Mouse (Mus musculus) lung, embryonic 15.5 days (tissue): ENCODE results near the gene Creb3l1. TPM values are rescaled to one million over a fixed set of nuclear protein-coding genes. Genes with fewer than 3 reads are reported as not detected.
A peak's percentile ranks its signal among the peaks of the same experiment; 100 is the strongest.

Source experiments
- ATAC-seq: fragments of 200-750 bp; cut with Nextera tagmentation; 2 replicates; pipeline ENCODE4 v1.8.0; 2017; ENCODE audit warnings: moderate number of reproducible peaks, borderline replicate concordance; ENCODE audit not compliant: low FRiP score, low TSS enrichment; ENCODE audit errors: extremely low read depth
- H3K27ac ChIP-seq: fragments of 300-500 bp; sonication (generic); 2 replicates; pipeline ENCODE4 v1.5.1; 2015; ENCODE audit warnings: moderate library complexity, mild to moderate bottlenecking, inconsistent platforms
- H3K27me3 ChIP-seq: fragments of 300-500 bp; sonication (generic); 2 replicates; pipeline ENCODE4 v1.6.1; 2015; ENCODE audit warnings: inconsistent platforms
- H3K36me3 ChIP-seq: fragments of 300-500 bp; sonication (generic); 2 replicates; pipeline ENCODE4 v1.6.1; 2015; ENCODE audit warnings: inconsistent platforms
- H3K4me1 ChIP-seq: fragments of 300-500 bp; sonication (generic); 2 replicates; pipeline ENCODE4 v1.6.1; 2015; ENCODE audit warnings: inconsistent platforms
- H3K4me2 ChIP-seq: fragments of 300-500 bp; sonication (generic); 2 replicates; pipeline ENCODE4 v1.6.1; 2015; ENCODE audit warnings: inconsistent platforms, mild to moderate bottlenecking, moderate library complexity
- H3K4me3 ChIP-seq: fragments of 300-500 bp; sonication (generic); 2 replicates; pipeline ENCODE4 v1.5.1; 2015; ENCODE audit warnings: mild to moderate bottlenecking, inconsistent platforms
- H3K9ac ChIP-seq: fragments of 300-500 bp; sonication (generic); 2 replicates; pipeline ENCODE4 v1.6.1; 2015; ENCODE audit warnings: inconsistent platforms
- H3K9me3 ChIP-seq: fragments of 300-500 bp; sonication (generic); 2 replicates; pipeline ENCODE4 v1.6.1; 2016; ENCODE audit warnings: inconsistent platforms
- WGBS: fragments of 180-500 bp; shearing (Covaris S2); methylation state at CpG from one replicate; pipeline ENCODE4 v1.1.7; 2015; 5-methylcytosine and 5-hydroxymethylcytosine counted together
- polyA plus RNA-seq: library from polyadenylated mRNA; unstranded; fragments of >200 nt; fragmentation: Nextera tagmentation; extraction: Ambion mirVana; gene quantifications from 2 replicates; pipeline ENCODE4 v1.2.1, GENCODE M21; 2015

The Creb3l1 gene
- polyA plus RNA-seq, 1 experiment from 2014 or later: 11.5 TPM

DNA sequence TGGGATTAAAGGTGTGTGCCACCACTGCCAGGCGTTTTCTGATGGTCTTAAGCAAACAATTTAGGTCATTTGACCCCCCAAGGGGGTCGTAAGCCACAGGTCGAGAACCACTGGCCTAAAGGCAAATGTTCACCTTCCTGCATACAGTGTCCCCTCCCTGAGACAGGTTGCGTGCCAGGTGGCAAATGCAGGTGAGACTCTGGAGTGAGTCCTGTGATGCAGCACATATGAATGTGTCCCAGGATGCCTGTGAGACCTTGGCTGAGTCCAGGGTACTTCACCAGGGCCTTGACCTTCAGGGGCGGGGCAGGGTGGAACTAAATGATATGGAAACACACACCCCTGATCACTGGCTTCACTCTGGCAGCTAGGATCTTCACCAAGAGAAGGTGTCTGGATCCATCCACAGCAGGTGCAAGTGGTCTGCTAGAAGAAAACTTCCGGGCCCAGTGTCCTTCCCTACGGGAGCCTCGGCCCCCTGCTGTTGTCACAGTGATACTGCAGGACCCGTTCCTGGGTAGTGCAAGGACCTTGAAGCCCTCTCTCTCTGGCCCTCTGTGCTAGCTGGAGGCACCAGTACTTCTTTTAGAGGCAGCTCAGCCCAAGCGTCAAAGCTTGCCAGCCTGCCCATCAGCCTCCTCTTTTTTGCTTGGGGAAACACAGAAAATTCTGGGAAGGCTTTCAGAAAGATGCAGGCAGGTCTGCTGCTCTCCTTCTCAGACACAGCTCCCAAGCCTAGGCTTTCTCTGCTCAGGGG, 65.4 kb downstream of the Creb3l1 start:
- H3K4me1 ChIP-seq: peaks cover 82% of the 10 kb centered on the region
- H3K27ac ChIP-seq: no peak overlapping the region
- H3K9me3 ChIP-seq: no peaks in the 10 kb centered on the region
- ATAC-seq: no peak
- H3K27me3 ChIP-seq: no peaks in the 10 kb centered on the region
- H3K4me3 ChIP-seq: no peak overlapping the region
- no peak overlapping the region for H3K9ac ChIP-seq
- no peak overlapping the region for H3K4me2 ChIP-seq
- 44% methylated on average over 10 of the region's 10 CpGs for WGBS
- 0 out of 2 replicates have a peak, but pooled peaks cover 4% of the 10 kb centered on the region for H3K36me3 ChIP-seq

DNA sequence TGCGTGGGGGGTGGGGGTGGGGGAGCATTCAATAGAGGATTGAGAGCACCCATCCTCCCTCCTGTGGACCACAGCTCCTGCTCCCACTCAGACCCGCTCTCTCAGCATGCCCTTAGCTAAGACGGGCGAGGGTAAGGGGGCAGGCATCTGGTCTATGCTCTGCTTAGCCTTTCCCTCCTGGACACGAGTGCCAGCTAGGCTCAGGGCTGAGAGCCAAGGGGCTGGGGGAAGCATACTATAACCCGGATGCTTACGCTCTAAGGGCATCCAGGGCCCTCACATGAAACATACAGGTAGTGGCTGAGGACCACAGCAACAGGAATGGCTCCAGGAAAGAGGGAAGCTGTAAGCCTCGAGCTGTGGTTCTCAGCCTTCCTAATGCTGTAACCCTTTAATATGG, 66.3 kb downstream of the Creb3l1 start:
- Histone ChIP-seq H3K4me3 (no peak overlapping the region), H3K27ac (no peak overlapping the region), H3K4me2 (no peak overlapping the region), H3K4me1 (peaks cover 88% of the 10 kb centered on the region), H3K27me3 (no peaks in the 10 kb centered on the region), H3K9ac (no peak overlapping the region), H3K36me3 (0 out of 2 replicates have a peak, but pooled peaks cover 4% of the 10 kb centered on the region), H3K9me3 (no peaks in the 10 kb centered on the region)
- ATAC-seq: no peak
- 82% methylated on average over 8 of the region's 8 CpGs for WGBS

DNA sequence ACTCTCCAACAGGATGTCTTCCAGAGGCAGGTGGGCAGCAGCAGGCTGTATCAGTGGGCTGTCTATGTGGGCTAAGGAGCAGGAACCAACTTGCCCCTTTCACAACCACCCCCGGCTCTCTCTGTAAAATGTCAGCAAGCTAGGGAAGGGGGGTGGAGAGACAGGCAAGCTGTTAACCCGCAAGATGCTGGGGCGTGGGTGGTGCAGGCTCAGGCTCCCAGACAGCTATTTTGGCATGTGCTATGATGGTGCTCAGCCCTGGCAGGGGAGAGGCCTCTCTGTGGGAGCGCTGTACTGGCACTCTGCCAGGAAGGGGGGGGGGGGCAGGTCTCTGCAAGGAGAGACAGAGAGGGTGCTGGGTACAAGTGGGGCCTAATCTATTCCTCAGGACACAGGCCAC, 67.2 kb downstream of the Creb3l1 start:
- Histone ChIP-seq H3K4me1 (peaks cover 81% of the 10 kb centered on the region), H3K27ac (peak overlapping the region; percentile 70), H3K27me3 (no peaks in the 10 kb centered on the region), H3K9ac (no peak overlapping the region), H3K9me3 (no peaks in the 10 kb centered on the region), H3K4me3 (no peak overlapping the region), H3K36me3 (0 out of 2 replicates have a peak, but pooled peaks cover 4% of the 10 kb centered on the region), H3K4me2 (peak overlapping the region; percentile 19; the same call in 1 of the 2 replicates)
- WGBS: 6% methylated on average over 4 of the region's 4 CpGs
- ATAC-seq: peak; percentile 62; the same call in 1 of the 2 replicates

DNA sequence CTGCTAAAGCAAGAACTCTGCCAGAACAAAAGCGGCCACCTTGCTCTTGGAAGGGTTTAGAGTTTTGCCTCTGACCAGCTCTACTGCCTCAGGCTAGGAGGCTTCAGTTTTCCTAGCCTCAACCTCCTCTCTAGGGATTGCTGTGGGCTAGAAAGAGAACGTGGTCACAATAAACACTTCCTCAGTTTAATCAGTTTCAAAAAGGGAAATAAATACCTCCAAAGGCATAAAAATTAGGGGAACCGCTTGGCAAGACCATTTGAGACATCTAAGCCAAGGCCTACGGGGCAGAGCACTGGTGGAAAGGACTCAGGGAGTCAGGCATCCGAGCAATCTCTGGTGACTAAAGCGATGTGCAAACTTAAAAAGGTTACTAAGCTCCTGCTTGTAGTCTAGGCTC, 68.4 kb downstream of the Creb3l1 start:
- Histone ChIP-seq H3K27me3 (no peaks in the 10 kb centered on the region), H3K27ac (peak overlapping the region; percentile 75), H3K9ac (no peak overlapping the region), H3K9me3 (no peaks in the 10 kb centered on the region), H3K4me3 (no peak overlapping the region), H3K4me2 (no peak overlapping the region), H3K36me3 (0 out of 2 replicates have a peak, but pooled peaks cover 4% of the 10 kb centered on the region), H3K4me1 (peaks cover 71% of the 10 kb centered on the region)
- 78% methylated on average over 6 of the region's 6 CpGs for WGBS
- no peak for ATAC-seq

DNA sequence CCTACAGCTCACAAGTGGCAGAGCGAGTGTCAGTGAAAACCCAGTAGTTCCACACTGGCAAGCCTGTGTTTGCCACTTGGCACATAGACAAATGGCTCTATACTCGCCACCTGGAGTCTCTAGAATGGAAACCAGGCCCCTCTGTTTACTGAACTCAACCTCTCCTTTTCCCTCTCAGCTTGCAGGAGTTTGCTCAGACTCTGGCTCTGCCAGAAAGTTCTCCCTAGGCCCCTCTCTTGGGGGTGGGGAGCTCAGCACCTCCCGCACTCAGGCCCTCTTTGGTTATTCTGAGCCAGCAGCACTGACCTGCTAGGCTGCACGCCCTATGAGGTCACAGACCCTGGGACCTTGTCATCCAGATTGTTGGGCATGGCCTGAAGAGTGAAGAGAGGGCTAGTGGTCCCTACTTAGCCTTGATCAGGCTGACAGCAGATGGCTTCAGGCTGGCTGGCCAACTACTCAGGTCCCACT, 69.1 kb downstream of the Creb3l1 start:
- H3K27ac ChIP-seq: peak overlapping the region; percentile 75

DNA sequence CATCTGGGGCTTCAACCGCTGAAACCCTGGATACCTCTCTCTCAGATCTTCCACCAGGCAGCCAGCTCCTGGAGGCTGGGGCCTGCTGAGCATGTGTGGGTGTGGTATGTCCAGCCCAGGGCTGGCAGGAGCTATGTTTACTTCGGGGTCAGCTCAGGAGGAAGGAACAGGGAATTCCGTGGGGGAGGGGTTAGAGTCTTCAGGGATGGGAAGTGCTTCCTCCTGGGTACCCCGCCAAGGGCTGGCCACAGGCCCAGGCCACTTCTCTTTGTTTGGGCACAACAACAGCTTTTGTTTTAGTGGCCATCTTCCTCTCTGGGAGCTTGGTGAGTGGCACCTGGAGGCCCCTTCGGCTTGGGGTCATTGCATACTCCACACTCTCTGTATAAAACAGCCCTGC, 70.5 kb downstream of the Creb3l1 start:
- no peaks in the 10 kb centered on the region for H3K9me3 ChIP-seq
- no peak overlapping the region for H3K4me3 ChIP-seq
- peak overlapping the region; percentile 75 for H3K27ac ChIP-seq
- H3K4me1 ChIP-seq: peaks cover 76% of the 10 kb centered on the region
- ATAC-seq: peak; percentile 58
- peak overlapping the region; percentile 23; the same call in 1 of the 2 replicates for H3K4me2 ChIP-seq
- no peaks in the 10 kb centered on the region for H3K36me3 ChIP-seq
- no peak overlapping the region for H3K9ac ChIP-seq
- H3K27me3 ChIP-seq: no peaks in the 10 kb centered on the region
- WGBS: 6% methylated on average over 5 of the region's 5 CpGs

More for the DNA sequence above, 69.1 kb downstream of the Creb3l1 start:
- peaks cover 75% of the 10 kb centered on the region for H3K4me1 ChIP-seq
- ATAC-seq: no peak
- 52% methylated on average over 4 of the region's 4 CpGs for WGBS
- H3K27me3 ChIP-seq: no peaks in the 10 kb centered on the region
- H3K4me3 ChIP-seq: no peak overlapping the region
- H3K9ac ChIP-seq: no peak overlapping the region
- no peak overlapping the region for H3K4me2 ChIP-seq
- H3K36me3 ChIP-seq: 0 out of 2 replicates have a peak, but pooled peaks cover 3% of the 10 kb centered on the region
- no peaks in the 10 kb centered on the region for H3K9me3 ChIP-seq

DNA sequence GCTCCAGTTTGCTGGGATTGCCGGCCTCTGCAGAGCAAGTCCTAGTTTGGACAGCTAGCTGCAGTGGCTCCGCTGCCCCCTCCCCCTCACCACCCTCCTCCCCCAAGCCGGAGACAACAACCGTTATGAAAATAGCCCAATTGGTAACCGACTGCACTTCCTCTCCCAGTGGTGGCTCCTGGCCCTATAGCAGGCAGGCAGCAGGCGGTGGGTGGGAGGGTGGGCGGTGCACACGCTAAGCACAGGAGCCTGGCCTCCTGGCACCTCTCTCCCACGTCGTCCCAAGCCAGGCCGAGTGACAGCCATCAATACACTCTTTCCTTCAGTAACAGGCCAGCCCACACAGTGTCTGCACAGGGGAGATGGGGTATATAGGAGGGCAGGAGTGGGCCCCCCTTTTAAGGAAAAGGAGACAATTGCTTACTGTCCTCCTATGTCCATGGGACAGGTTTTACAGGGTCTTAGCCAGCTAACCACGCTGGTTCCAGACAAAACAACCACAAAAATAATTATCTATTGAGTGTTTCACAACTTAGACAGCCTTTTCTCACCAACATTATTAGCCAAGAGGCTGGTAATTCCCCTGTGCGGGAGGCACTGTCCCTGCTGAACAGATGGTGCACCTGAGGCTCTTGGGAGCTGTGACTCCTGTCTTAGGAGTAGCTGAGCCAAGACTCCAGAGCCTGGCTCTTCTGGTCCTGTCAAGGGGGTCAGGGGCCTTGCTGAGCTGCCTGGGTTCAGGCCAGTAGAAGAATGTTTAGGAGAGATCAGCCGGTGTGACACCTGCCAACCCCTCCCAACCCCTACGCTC, 73.8 kb downstream of the Creb3l1 start:
- 15% methylated on average over 15 of the region's 15 CpGs for WGBS
- ATAC-seq: peak; percentile 64
- H3K9me3 ChIP-seq: no peaks in the 10 kb centered on the region
- peak overlapping the region; percentile 19 for H3K4me3 ChIP-seq
- H3K27ac ChIP-seq: peak overlapping the region; percentile 87
- H3K36me3 ChIP-seq: no peaks in the 10 kb centered on the region
- no peaks in the 10 kb centered on the region for H3K27me3 ChIP-seq
- H3K9ac ChIP-seq: peak overlapping the region; percentile 13; the same call in 1 of the 2 replicates
- H3K4me1 ChIP-seq: peaks cover 69% of the 10 kb centered on the region
- peak overlapping the region; percentile 52 for H3K4me2 ChIP-seq

DNA sequence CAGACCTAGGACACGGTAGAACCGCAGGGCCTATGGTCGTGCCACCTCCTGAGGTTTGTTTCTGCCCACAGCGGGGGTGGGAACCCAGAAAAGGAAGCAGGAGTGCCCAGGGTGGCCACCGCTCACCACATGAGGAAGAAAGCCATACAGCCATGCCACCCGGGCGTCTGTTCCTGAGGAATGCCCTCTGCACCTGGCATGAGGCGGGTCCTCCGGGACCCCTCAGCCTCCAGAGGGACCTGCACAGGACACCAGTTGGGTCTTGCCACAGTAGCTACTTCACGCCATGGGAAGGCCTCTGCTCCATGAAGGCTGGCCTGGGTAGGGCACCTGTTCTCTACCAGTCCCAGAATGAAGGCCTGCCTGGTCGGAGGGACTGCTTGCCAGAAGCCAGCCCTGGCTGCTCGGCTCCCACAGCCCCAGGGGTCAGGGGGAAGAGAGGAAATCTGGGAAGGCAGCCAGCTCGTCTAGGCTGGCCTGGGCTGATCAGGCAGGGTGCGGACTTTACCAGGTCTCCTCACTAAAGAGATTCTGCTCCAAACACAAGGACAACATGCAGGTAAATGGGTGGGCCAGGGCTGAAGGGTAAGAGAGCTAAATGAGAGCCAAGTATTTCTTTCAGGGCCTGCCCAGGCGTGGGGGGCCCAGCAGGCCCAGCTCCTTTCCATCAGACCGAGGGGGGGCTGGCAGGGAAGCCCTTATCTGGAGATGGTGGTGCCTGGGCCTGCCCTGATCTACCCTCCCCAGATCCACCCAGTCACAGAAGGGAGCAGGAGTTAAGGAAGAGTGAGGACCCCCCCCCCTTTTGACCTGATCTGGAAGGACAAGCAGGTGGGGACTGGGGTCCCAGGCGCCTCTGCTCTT, 74.7 kb downstream of the Creb3l1 start:
- WGBS: 56% methylated on average over 17 of the region's 17 CpGs
- peak overlapping the region; percentile 13 for H3K9ac ChIP-seq
- H3K9me3 ChIP-seq: no peaks in the 10 kb centered on the region
- H3K36me3 ChIP-seq: no peaks in the 10 kb centered on the region
- H3K4me3 ChIP-seq: peak overlapping the region; percentile 19
- peaks cover 62% of the 10 kb centered on the region for H3K4me1 ChIP-seq
- no peaks in the 10 kb centered on the region for H3K27me3 ChIP-seq
- peak overlapping the region; percentile 87 for H3K27ac ChIP-seq
- H3K4me2 ChIP-seq: peak overlapping the region; percentile 52
- ATAC-seq: peak; percentile 41; the same call in 1 of the 2 replicates

DNA sequence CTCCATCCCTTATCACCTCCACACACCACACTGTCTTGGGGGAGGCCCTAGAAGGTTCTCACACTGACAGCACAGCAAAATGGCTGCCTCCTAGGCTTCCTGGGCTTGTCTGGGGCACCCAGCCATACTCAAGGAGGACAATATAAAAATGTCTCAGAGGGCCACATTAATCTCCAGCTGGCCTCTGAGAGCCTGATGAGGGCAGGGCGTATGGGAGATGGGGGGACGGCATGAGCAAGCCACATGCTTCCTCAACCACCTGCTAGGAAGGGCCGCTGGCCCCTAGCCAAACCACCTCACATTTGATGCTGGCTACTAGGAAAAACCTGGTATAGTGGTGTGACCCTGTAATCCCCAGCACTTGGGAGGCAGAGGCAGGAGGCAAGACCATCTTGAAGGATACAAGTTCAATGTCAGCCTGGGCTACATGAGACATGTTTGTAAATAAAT, 75.5 kb downstream of the Creb3l1 start:
- Histone ChIP-seq H3K4me1 (peaks cover 58% of the 10 kb centered on the region), H3K9me3 (no peaks in the 10 kb centered on the region), H3K36me3 (no peaks in the 10 kb centered on the region), H3K27ac (no peak overlapping the region), H3K9ac (no peak overlapping the region), H3K4me2 (no peak overlapping the region), H3K4me3 (no peak overlapping the region), H3K27me3 (no peaks in the 10 kb centered on the region)
- ATAC-seq: no peak
- WGBS: 58% methylated on average over 3 of the region's 3 CpGs

DNA sequence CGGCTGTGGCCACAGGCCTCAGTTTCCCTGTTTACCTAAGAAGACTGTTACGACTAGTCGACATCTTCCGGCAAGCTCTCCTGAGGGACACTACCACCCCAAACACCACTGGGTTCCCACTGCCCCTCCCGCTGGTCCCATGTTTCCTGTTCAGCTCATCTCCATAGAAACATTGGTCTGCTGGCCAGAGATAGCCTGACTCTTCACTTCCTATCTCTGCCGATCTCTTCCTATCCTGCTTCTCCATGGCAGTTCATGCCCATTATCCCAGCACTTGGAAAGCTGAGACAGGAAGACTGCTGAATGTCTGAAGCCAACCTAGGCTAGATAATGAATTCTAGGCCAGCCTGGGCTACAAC, 76.2 kb downstream of the Creb3l1 start:
- H3K9me3 ChIP-seq: no peaks in the 10 kb centered on the region
- H3K4me3 ChIP-seq: no peak overlapping the region
- 57% methylated on average over 6 of the region's 6 CpGs for WGBS
- ATAC-seq: no peak
- peaks cover 51% of the 10 kb centered on the region for H3K4me1 ChIP-seq
- H3K36me3 ChIP-seq: no peaks in the 10 kb centered on the region
- 0 out of 2 replicates have a peak overlapping the region, but pooled peaks have one; percentile 2 for H3K27ac ChIP-seq
- H3K4me2 ChIP-seq: no peak overlapping the region
- no peak overlapping the region for H3K9ac ChIP-seq
- H3K27me3 ChIP-seq: no peaks in the 10 kb centered on the region
